Mouse (Mus musculus) heart, adult 2 months (tissue): ENCODE measurements around the gene Ten1.

Experiments used
- CTCF ChIP-seq: fragments of 200-600 bp; IDR thresholded peaks from 2 replicates; pipeline ENCODE4 v1.8.1; 2022; ENCODE audit warnings: antibody characterized with exemption, mild to moderate bottlenecking, moderate library complexity
- POLR2A ChIP-seq: fragments of 200-500 bp; IDR thresholded peaks from 2 replicates; pipeline ENCODE4 v1.6.1; 2011; ENCODE audit warnings: mild to moderate bottlenecking, low read depth, low read length, control low read depth; ENCODE audit not compliant: insufficient read depth

- no peak for TF ChIP-seq CTCF
- TF ChIP-seq POLR2A, result no peak
These were observed 11.3 kb upstream of the Ten1 start for GRCm38 (mm10) chr11:116187226-116187930.
